Mouse (Mus musculus) kidney, adult 2 months (tissue): ENCODE measurements at regions not wholly inside any gene's neighbourhood (a gene's known extent, or its start where the extent isn't known, plus 50 kb on each side); places are given as distances from the start of the nearest gene placed in this dataset.

Experiments
- DNase-seq: peaks from one replicate; pipeline ENCODE4 v3.0.0; 2021
- H3K27ac ChIP-seq: fragments of 200-500 bp; 2 replicates; pipeline ENCODE4 v1.5.1; 2012; ENCODE audit warnings: low read depth, low read length, control low read depth, inconsistent platforms; ENCODE audit not compliant: insufficient read depth
- H3K27me3 ChIP-seq: fragments of 200-500 bp; replicated peaks from 2 replicates; pipeline ENCODE4 v1.6.1; 2012; ENCODE audit warnings: mild to moderate bottlenecking, moderate library complexity, low read length, inconsistent platforms; ENCODE audit not compliant: control insufficient read depth, insufficient read depth
- H3K36me3 ChIP-seq: fragments of 200-500 bp; 2 replicates; pipeline ENCODE4 v1.6.1; 2012; ENCODE audit warnings: mild to moderate bottlenecking, moderate library complexity, low read length, inconsistent platforms; ENCODE audit not compliant: control insufficient read depth, insufficient read depth
- H3K4me1 ChIP-seq: fragments of 200-500 bp; 2 replicates; pipeline ENCODE4 v1.6.1; 2011; ENCODE audit warnings: low read length; ENCODE audit not compliant: control insufficient read depth, insufficient read depth
- H3K4me3 ChIP-seq: fragments of 200-500 bp; 2 replicates; pipeline ENCODE4 v1.5.1; 2011; ENCODE audit warnings: mild to moderate bottlenecking, low read depth, low read length, control low read depth; ENCODE audit not compliant: insufficient read depth
- CTCF ChIP-seq: fragments of 200-500 bp; conservative IDR thresholded peaks from 2 replicates; pipeline ENCODE4 v1.5.1; 2011; ENCODE audit warnings: low read depth, mild to moderate bottlenecking, control low read depth, low read length, moderate library complexity, mixed read lengths; ENCODE audit not compliant: insufficient read depth, insufficient read length
- POLR2A ChIP-seq: fragments of 200-500 bp; IDR thresholded peaks from one replicate; pipeline ENCODE4 v1.6.1; 2011; ENCODE audit warnings: low read depth, low read length, control low read depth
- WGBS: fragments of 180-500 bp; shearing (Covaris S2); methylation state at CpG from one replicate; pipeline ENCODE4 v1.1.7; 2018; 5-methylcytosine and 5-hydroxymethylcytosine counted together

GRCm38 (mm10) chr9:52591188-52591587 is 88.4 kb downstream of the AI593442 start:
- 77% methylated on average over 3 of the region's 3 CpGs for WGBS
- no peak overlapping the region for H3K27ac ChIP-seq
- H3K4me1 ChIP-seq = no peaks in the 10 kb centered on the region
- no peaks in the 10 kb centered on the region for H3K36me3 ChIP-seq
- DNase-seq = no peak
- no peaks in the 10 kb centered on the region for H3K27me3 ChIP-seq
- TF ChIP-seq POLR2A (no peak), CTCF (no peak)
- no peak overlapping the region for H3K4me3 ChIP-seq

- DNase-seq = no peak
- Histone ChIP-seq H3K4me3 (no peak overlapping the region), H3K27ac (no peak overlapping the region), H3K4me1 (no peaks in the 10 kb centered on the region), H3K36me3 (no peaks in the 10 kb centered on the region), H3K27me3 (no peaks in the 10 kb centered on the region)
- WGBS = 80% methylated on average over 4 of the region's 4 CpGs
- TF ChIP-seq CTCF (no peak), POLR2A (no peak)
Observed at GRCm38 (mm10) chr9:52574066-52574465, 105.5 kb downstream of the AI593442 start.

- 21% methylated on average over 2 of the region's 2 CpGs for WGBS
- no peaks in the 10 kb centered on the region for H3K36me3 ChIP-seq
- DNase-seq = no peak
- no peak overlapping the region for H3K4me3 ChIP-seq
- no peak overlapping the region for H3K27ac ChIP-seq
- no peaks in the 10 kb centered on the region for H3K4me1 ChIP-seq
- TF ChIP-seq POLR2A = no peak
- TF ChIP-seq CTCF = no peak
- no peaks in the 10 kb centered on the region for H3K27me3 ChIP-seq
Observed at GRCm38 (mm10) chr9:52551577-52552281, 127.9 kb downstream of the AI593442 start.

- DNase-seq = no peak
- no peaks in the 10 kb centered on the region for H3K27me3 ChIP-seq
- no peaks in the 10 kb centered on the region for H3K36me3 ChIP-seq
- H3K27ac ChIP-seq = no peak overlapping the region
- no peak overlapping the region for H3K4me3 ChIP-seq
- WGBS = 56% methylated on average over 2 of the region's 2 CpGs
- no peak for TF ChIP-seq CTCF
- no peak for TF ChIP-seq POLR2A
- no peaks in the 10 kb centered on the region for H3K4me1 ChIP-seq
Observed at GRCm38 (mm10) chr9:52546071-52546470, 133.5 kb downstream of the AI593442 start.

GRCm38 (mm10) chr9:52539086-52539485 is 140.5 kb downstream of the AI593442 start:
- Histone ChIP-seq H3K27me3 (no peaks in the 10 kb centered on the region; the same call in 1 of the 2 replicates), H3K27ac (no peak overlapping the region), H3K4me1 (no peaks in the 10 kb centered on the region), H3K36me3 (no peaks in the 10 kb centered on the region), H3K4me3 (no peak overlapping the region)
- TF ChIP-seq POLR2A (no peak), CTCF (no peak)
- WGBS = 80% methylated on average over 3 of the region's 3 CpGs
- DNase-seq = no peak

GRCm38 (mm10) chr9:52529444-52529915 is 150.1 kb downstream of the AI593442 start:
- DNase-seq = no peak
- TF ChIP-seq CTCF (no peak), POLR2A (no peak)
- Histone ChIP-seq H3K36me3 (no peaks in the 10 kb centered on the region), H3K4me1 (no peaks in the 10 kb centered on the region), H3K27me3 (no peaks in the 10 kb centered on the region), H3K27ac (no peak overlapping the region), H3K4me3 (no peak overlapping the region)
- 84% methylated on average over 6 of the region's 6 CpGs for WGBS

- 35% methylated on average over 3 of the region's 3 CpGs for WGBS
- Histone ChIP-seq H3K27me3 (no peaks in the 10 kb centered on the region), H3K4me3 (no peak overlapping the region), H3K27ac (no peak overlapping the region), H3K36me3 (no peaks in the 10 kb centered on the region), H3K4me1 (no peaks in the 10 kb centered on the region)
- no peak for DNase-seq
- TF ChIP-seq POLR2A (no peak), CTCF (no peak)
Observed at GRCm38 (mm10) chr9:52500487-52500886, 179.1 kb downstream of the AI593442 start.
